Mouse (Mus musculus): ENCODE results near the gene Zfp953.
"Not testable (repeated sequence)": the region's sequence is repeated elsewhere in the genome, so short reads cannot be mapped to it uniquely, and the experiment has no call there.

The Zfp953 gene

GRCm38 (mm10) chr13:67360131-67360744, at the start of gene Zfp953, which contains the start of gene Gm28044:
Gene Zfp953, minus strand, starts transcription at chr13:67360605.
Gene Gm28044, minus strand, starts transcription at chr13:67360536.
- DNase-seq = peak; percentile 84 to 93

- peak; percentile 54 to 70 for DNase-seq
Measured at GRCm38 (mm10) chr13:67399183-67399903, 38.9 kb upstream of the Zfp953 start, which contains the start of gene Zfp429. Gene Zfp429, minus strand, starts transcription at chr13:67399819.

GRCm38 (mm10) chr13:67376255-67376654, 15.8 kb upstream of the Zfp953 start:
- DNase-seq = not testable (repeated sequence)

GRCm38 (mm10) chr13:67375050-67375911, 14.9 kb upstream of the Zfp953 start, which contains the start of the genes Gm28041 and Zfp456:
Gene Gm28041, minus strand, starts transcription at chr13:67375733.
Gene Zfp456, minus strand, starts transcription at chr13:67375810.
- peak; percentile 36 to 43 for DNase-seq

DNA sequence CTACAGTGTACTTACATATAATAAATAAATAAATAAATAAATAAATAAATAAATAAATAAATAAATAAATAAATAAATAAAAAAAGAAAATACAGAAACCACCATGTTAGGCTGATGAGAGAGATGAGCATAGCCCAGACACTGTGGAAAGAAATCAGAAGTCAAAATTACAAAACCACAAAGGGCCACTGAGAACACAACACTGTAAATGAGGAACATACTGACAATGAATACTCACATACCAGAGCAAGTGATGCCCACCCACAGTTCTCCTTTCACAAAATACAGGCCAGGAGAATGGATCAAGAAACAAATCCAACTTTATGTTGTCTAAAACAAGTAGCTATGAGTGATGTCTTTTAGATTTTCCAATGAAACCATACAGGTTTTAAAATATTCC, 8.6 kb downstream of the Zfp953 start:
- no peak for DNase-seq

DNA sequence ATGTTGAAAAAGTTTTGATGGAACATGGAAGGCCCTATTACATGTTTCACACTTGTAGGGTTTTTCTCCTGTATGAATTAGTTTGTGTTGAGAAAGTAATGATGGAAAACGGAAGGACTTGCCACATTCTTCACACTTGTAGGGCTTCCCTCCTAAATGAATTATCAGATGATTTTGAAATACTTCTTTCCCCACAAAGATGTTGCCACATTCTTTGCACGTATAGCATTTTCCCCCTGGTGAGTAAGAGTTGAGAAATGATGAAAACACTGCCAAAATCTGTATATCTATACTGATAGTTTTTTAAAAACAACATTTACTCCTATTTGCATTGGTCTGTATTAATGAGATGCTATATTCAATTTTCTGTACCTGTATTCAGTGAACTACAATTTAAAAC, 17.0 kb downstream of the Zfp953 start:
- no peak for DNase-seq

DNA sequence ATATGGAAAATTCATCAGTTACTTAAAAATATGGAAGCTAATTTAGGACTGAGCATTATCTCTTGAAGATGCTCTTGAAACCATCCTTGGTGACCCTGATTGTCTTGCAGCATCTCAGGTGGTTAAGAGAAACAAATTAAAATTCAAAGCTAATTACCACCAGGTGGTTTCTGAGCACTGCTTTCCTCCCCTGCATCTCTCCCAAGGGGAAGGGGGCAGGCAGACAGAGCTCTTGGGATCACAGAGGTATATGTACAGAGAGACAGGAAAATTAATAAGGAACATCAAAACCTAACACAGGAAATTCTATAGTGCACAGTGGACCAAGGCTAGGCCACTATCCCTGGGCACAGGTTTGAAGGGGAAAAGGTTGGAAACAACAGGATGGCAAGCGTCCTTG, 27.5 kb downstream of the Zfp953 start:
- no peak for DNase-seq

DNA sequence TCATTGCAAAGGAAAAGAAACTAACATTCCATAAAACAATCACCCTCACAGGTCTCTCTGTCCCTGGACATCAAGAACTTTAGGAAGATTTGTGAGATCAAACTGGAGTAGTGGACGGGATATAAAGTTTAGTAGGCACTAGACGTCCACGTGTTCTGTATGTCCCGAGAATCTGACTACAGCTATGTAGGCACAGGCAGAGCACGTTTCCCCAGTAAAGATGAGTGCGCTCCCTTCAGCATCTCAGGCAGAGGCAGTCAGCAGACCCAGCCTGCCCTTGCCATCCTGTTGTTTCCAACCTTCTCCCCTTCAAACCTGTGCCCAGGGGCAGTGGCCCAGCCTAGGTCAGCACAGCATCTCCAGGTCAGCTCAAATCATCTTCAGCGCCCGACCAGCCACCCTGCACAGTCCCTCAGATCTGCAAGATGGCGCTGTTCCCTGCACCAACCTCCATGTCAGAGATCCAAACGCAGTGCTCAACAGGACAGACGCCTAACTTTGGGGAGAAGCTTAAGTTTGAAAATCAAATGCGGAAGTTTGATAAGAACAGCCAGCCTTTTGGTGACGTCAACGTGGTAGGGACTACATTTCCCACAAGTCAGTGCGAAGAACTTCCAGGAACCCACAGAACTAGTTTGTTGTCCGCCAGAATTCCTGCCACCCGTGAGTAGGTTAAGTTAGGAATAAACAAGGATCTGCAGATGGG, 28.2 kb downstream of the Zfp953 start, which contains the start of gene Zfp595:
Zfp595 (minus strand) TSS at position 552 of the 706 bp plus-strand sequence.
- peak; percentile 64 to 78 for DNase-seq

- DNase-seq = no peak
Measured at GRCm38 (mm10) chr13:67306718-67307117, 53.7 kb downstream of the Zfp953 start.

DNA sequence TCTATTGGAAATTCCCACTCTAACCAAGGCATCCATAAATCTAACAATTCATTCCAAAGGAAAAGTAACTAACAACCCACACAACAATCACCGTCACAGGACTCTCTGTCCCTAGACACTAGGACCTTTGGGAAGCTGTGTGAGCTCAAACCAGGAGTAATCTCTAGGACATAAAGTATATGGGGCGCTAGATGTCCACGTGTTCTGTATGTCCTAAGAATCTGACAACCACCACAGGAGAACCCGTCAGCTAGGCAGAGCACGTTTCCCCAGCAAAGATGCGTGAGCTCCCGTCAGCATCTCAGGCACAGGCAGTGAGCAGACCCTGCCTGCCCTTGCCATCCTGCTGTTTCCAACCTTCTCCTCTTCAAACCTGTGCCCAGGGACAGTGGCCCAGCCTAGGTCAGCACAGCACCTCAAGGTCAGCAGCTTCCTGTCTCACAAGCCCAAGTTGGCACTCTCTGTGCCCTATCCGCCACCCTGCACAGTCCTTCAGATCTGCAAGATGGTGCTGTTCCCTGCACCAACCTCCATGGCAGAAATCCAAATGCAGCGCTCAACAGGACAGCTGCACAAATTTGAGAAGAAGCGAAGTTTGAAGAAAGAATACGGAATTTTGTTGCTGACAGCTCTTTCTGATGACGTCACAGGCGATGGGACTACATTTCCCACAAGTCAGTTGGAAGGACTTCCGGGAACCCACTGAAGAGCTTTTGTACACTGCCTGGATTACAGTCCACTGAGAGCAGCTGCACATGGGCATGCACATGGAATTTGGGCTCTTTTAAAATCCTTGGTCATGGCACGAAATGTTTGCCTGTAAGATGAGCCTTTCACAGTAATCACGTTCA, 54.4 kb downstream of the Zfp953 start, which contains the start of gene Zfp457:
Zfp457 (minus strand) TSS at position 664 of the 851 bp plus-strand sequence.
- peak; percentile 82 to 94 for DNase-seq

Data from cerebellum, postnatal 36 days (tissue).